Mouse (Mus musculus) heart, postnatal 0 days (tissue): ENCODE measurements around the gene Rapgef2. TPM values are rescaled to one million over a fixed set of nuclear protein-coding genes. Genes with fewer than 3 reads are reported as not detected.

Experiments used
- ATAC-seq: fragments of 200-750 bp; cut with Nextera tagmentation; 2 replicates; pipeline ENCODE4 v1.8.0; 2017; ENCODE audit warnings: low read depth, moderate number of reproducible peaks, moderate library complexity; ENCODE audit not compliant: insufficient read depth
- DNase-seq: peaks from one replicate; pipeline ENCODE4 v3.0.0-alpha.2; 2016; ENCODE audit warnings: low spot score
- H3K27ac ChIP-seq: fragments of 300-500 bp; sonication (generic); 2 replicates; pipeline ENCODE4 v1.5.1; 2014; ENCODE audit warnings: low read depth, mild to moderate bottlenecking
- H3K27me3 ChIP-seq: fragments of 300-500 bp; sonication (generic); 2 replicates; pipeline ENCODE4 v1.6.1; 2014; ENCODE audit warnings: low read length, mixed read lengths; ENCODE audit not compliant: control insufficient read depth, insufficient read depth
- H3K36me3 ChIP-seq: fragments of 300-500 bp; sonication (generic); replicated peaks from 2 replicates; pipeline ENCODE4 v1.6.1; 2014; ENCODE audit warnings: low read length, mixed read lengths; ENCODE audit not compliant: control insufficient read depth, insufficient read depth
- H3K4me1 ChIP-seq: fragments of 300-500 bp; sonication (generic); 2 replicates; pipeline ENCODE4 v1.6.1; 2014; ENCODE audit warnings: antibody characterized with exemption; ENCODE audit not compliant: control insufficient read depth, insufficient read depth
- H3K4me2 ChIP-seq: fragments of 300-500 bp; sonication (generic); 2 replicates; pipeline ENCODE4 v1.6.1; 2014; ENCODE audit warnings: low read depth, mild to moderate bottlenecking, low read length, moderate library complexity
- H3K4me3 ChIP-seq: fragments of 300-500 bp; sonication (generic); 2 replicates; pipeline ENCODE4 v1.5.1; 2014; ENCODE audit warnings: low read depth, low read length
- H3K9ac ChIP-seq: fragments of 300-500 bp; sonication (generic); replicated peaks from 2 replicates; pipeline ENCODE4 v1.6.1; 2014; ENCODE audit warnings: low read depth, low read length, mixed read lengths
- H3K9me3 ChIP-seq: fragments of 300-500 bp; sonication (generic); replicated peaks from 2 replicates; pipeline ENCODE4 v1.6.1; 2016; ENCODE audit warnings: low read length; ENCODE audit not compliant: control insufficient read depth
- CTCF ChIP-seq: IDR thresholded peaks from 2 replicates; pipeline ENCODE4 v1.5.1; 2016; ENCODE audit warnings: antibody characterized with exemption, control low read depth, low read depth
- EP300 ChIP-seq: IDR thresholded peaks from 2 replicates; pipeline ENCODE4 v1.6.1; 2016; ENCODE audit warnings: antibody characterized with exemption, low read depth
- WGBS: fragments of 180-500 bp; shearing (Covaris S2); extraction: QIAGEN DNeasy Blood & Tissue Kit; methylation state at CpG from one replicate; pipeline ENCODE4 v1.1.7; 2014; 5-methylcytosine and 5-hydroxymethylcytosine counted together
- polyA plus RNA-seq: library from polyadenylated mRNA; unstranded; fragments of >200 nt; fragmentation: Nextera tagmentation; extraction: Ambion mirVana; gene quantifications from 2 replicates; pipeline ENCODE4 v1.2.1, GENCODE M21; 2015
- total RNA-seq: library from RNA; depleted of rRNA; stranded (reverse); fragments of >200 nt; gene quantifications from 2 replicates; pipeline ENCODE4 v1.2.3, GENCODE M21; 2014; ENCODE audit warnings: low replicate concordance

The Rapgef2 gene
- total and polyA plus RNA-seq, 2 experiments from 2014 or later: 3.5 to 30.3 TPM

- Histone ChIP-seq H3K4me3 (no peak overlapping the region), H3K9ac (no peak overlapping the region), H3K9me3 (no peaks in the 10 kb centered on the region), H3K36me3 (no peaks in the 10 kb centered on the region), H3K4me2 (no peak overlapping the region), H3K4me1 (peaks cover 48% of the 10 kb centered on the region), H3K27ac (no peak overlapping the region), H3K27me3 (no peaks in the 10 kb centered on the region)
- DNase-seq (no peak), ATAC-seq (no peak)
- TF ChIP-seq CTCF: no peak
- TF ChIP-seq EP300: no peak
- WGBS: 69% methylated on average over 8 of the region's 8 CpGs
These were observed 44.0 kb downstream of the Rapgef2 start for GRCm38 (mm10) chr3:79242298-79242697.

- Histone ChIP-seq H3K4me2 (peak overlapping the region; percentile 39; the same call in 1 of the 2 replicates), H3K4me3 (no peak overlapping the region), H3K27ac (peak overlapping the region; percentile 77), H3K9me3 (no peaks in the 10 kb centered on the region), H3K4me1 (peaks cover 36% of the 10 kb centered on the region), H3K27me3 (no peaks in the 10 kb centered on the region), H3K36me3 (no peaks in the 10 kb centered on the region), H3K9ac (peak overlapping the region; percentile 24; the same call in 1 of the 2 replicates)
- TF ChIP-seq EP300 (no peak), CTCF (no peak)
- WGBS: 76% methylated on average over 6 of the region's 6 CpGs
- DNase-seq (no peak), ATAC-seq (no peak)
These were observed 47.3 kb downstream of the Rapgef2 start for GRCm38 (mm10) chr3:79239066-79239462.

- Histone ChIP-seq H3K36me3 (no peaks in the 10 kb centered on the region), H3K4me3 (no peak overlapping the region), H3K4me2 (no peak overlapping the region), H3K4me1 (peaks cover 41% of the 10 kb centered on the region), H3K27ac (peak overlapping the region; percentile 77), H3K27me3 (no peaks in the 10 kb centered on the region), H3K9ac (peak overlapping the region; percentile 24; the same call in 1 of the 2 replicates), H3K9me3 (no peaks in the 10 kb centered on the region)
- WGBS: 36% methylated on average over 4 of the region's 4 CpGs
- ATAC-seq (no peak), DNase-seq (no peak)
- TF ChIP-seq EP300 (no peak), CTCF (no peak)
These were observed 47.8 kb downstream of the Rapgef2 start for GRCm38 (mm10) chr3:79238456-79239065.

- Histone ChIP-seq H3K9ac (no peak overlapping the region), H3K9me3 (no peaks in the 10 kb centered on the region), H3K4me2 (no peak overlapping the region; the same call in 1 of the 2 replicates), H3K27me3 (no peaks in the 10 kb centered on the region), H3K36me3 (no peaks in the 10 kb centered on the region), H3K4me1 (peaks cover 36% of the 10 kb centered on the region), H3K4me3 (no peak overlapping the region), H3K27ac (peak overlapping the region; percentile 77)
- no peak for TF ChIP-seq CTCF
- TF ChIP-seq EP300: no peak
- WGBS: 62% methylated on average over 9 of the region's 9 CpGs
- peak; percentile 73 for ATAC-seq
- DNase-seq: peak; percentile 72
These were observed 48.5 kb downstream of the Rapgef2 start for GRCm38 (mm10) chr3:79237619-79238342.

GRCm38 (mm10) chr3:79234485-79234884 lies 51.8 kb downstream of the Rapgef2 start:
- DNase-seq (no peak), ATAC-seq (no peak)
- no peak overlapping the region for H3K4me2 ChIP-seq
- no peaks in the 10 kb centered on the region for H3K36me3 ChIP-seq
- H3K4me3 ChIP-seq: no peak overlapping the region
- H3K9me3 ChIP-seq: no peaks in the 10 kb centered on the region
- H3K9ac ChIP-seq: no peak overlapping the region
- 55% methylated on average over 3 of the region's 3 CpGs for WGBS
- no peak overlapping the region for H3K27ac ChIP-seq
- H3K27me3 ChIP-seq: no peaks in the 10 kb centered on the region
- TF ChIP-seq EP300 (no peak), CTCF (no peak)
- peaks cover 55% of the 10 kb centered on the region for H3K4me1 ChIP-seq
